Mouse (Mus musculus) ES-Bruce4 (cell line): ENCODE measurements around the gene Ank3. TPM values are rescaled to one million over a fixed set of nuclear protein-coding genes. Genes with fewer than 3 reads are reported as not detected.

ENCODE experiments used
- H3K27ac ChIP-seq: 2 replicates; pipeline ENCODE4 v1.5.1; 2012; ENCODE audit warnings: low read length, inconsistent platforms; ENCODE audit not compliant: insufficient read depth
- H3K27me3 ChIP-seq: 2 replicates; pipeline ENCODE4 v1.6.1; 2012; ENCODE audit warnings: mild to moderate bottlenecking, low read length, inconsistent platforms; ENCODE audit not compliant: control insufficient read depth, poor library complexity, insufficient read depth, severe bottlenecking
- H3K36me3 ChIP-seq: 2 replicates; pipeline ENCODE4 v1.6.1; 2012; ENCODE audit warnings: inconsistent platforms, mild to moderate bottlenecking, low read length, moderate library complexity; ENCODE audit not compliant: control insufficient read depth, poor library complexity, insufficient read depth, severe bottlenecking
- H3K4me1 ChIP-seq: one replicate; pipeline ENCODE4 v1.8.1; 2011; ENCODE audit warnings: low read length; ENCODE audit not compliant: control insufficient read depth, insufficient read depth
- H3K4me3 ChIP-seq: 2 replicates; pipeline ENCODE4 v1.5.1; 2011; ENCODE audit warnings: low read depth, mild to moderate bottlenecking, low read length
- H3K9ac ChIP-seq: 2 replicates; pipeline ENCODE4 v1.6.1; 2012; ENCODE audit warnings: low read depth, mild to moderate bottlenecking, inconsistent platforms; ENCODE audit not compliant: poor library complexity, severe bottlenecking
- H3K9me3 ChIP-seq: replicated peaks from 2 replicates; pipeline ENCODE4 v1.6.1; 2012; ENCODE audit warnings: mild to moderate bottlenecking, low read length, inconsistent platforms; ENCODE audit not compliant: control insufficient read depth, poor library complexity, insufficient read depth, severe bottlenecking
- CTCF ChIP-seq: IDR thresholded peaks from one replicate; pipeline ENCODE4 v1.8.1; 2011; ENCODE audit warnings: low read depth, low read length
- EP300 ChIP-seq: IDR thresholded peaks from 2 replicates; pipeline ENCODE4 v1.6.1; 2011; ENCODE audit warnings: low read depth, low read length; ENCODE audit not compliant: insufficient read depth
- POLR2A ChIP-seq: IDR thresholded peaks from one replicate; pipeline ENCODE4 v1.8.1; 2011; ENCODE audit warnings: low read length; ENCODE audit not compliant: insufficient read depth
- polyA plus RNA-seq: library from polyadenylated mRNA; stranded (reverse); fragments of >200 nt; gene quantifications from 2 replicates; pipeline ENCODE4 v1.2.4, GENCODE M21; 2011; ENCODE audit warnings: low read depth; ENCODE audit not compliant: missing spikeins, insufficient read depth, insufficient read length

The Ank3 gene
- polyA plus RNA-seq, 1 experiment: 61.0 TPM

DNA sequence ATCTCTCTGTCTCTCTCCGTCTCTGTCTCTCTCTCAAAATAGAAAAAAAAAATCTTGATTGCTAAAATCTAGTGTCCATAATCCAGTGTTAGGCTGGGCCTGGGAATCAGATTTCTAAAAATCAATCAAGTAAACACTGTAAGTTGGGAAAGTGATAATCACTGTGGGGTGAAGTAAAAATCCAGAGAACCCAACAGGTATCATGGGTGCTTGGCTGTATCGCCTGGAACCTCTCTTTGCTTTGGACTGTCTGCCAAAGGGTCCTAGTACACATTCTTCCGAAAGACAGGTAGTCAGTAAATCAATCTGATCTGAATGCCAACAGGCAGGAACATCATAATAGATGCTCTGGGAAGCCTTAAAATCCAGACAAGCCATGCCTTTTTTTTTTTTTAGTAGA lies 186.7 kb downstream of the Ank3 start:
- no peak for TF ChIP-seq POLR2A
- TF ChIP-seq EP300: no peak
- no peak for TF ChIP-seq CTCF
- H3K4me3 ChIP-seq: no peak overlapping the region
- no peak overlapping the region for H3K27ac ChIP-seq

DNA sequence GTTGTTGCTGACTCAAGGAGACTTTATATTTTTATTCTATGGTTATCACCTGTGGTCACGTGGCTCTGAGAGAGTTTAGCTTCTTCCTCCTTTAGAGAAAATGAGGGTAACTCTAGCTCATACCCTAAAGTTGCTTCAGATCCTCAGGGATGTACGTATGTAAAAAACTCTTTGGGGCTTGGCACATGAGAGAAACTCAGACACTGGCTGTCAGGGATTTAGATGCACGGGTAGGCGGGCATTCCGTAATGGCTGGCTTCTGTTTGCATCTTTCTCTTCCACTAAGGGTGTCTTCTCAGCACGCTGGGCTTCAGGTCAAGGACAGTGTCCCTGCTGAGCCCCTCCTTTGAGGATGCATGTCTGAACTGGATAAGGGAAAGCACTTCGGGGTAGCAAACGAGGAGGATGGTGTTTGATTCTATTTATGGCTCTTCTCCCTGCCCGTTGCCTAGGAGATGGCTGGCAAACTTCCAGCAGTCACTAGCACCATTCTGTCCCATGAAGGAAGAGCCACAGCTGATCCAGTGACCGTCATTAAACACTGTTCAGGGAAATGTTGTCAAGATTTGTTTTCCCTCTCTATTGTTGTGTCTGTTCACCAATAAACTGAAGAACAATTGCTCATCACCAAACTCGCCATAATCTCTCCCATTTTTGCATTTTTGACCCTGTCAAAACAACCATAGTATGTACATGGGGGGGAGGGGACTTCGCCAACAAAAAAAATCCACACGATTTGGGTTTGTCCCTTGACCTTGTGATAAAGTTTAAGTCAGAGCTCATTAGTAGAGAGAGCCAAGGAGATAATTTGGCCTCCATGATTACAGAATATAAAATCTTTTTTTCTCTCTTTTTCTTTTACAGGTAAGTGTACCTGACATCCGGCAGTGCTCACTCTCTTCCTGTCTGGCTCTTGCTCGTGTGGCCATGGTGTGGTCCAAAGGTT lies 195.9 kb downstream of the Ank3 start:
- no peak overlapping the region for H3K27ac ChIP-seq
- no peaks in the 10 kb centered on the region for H3K27me3 ChIP-seq
- no peaks in the 10 kb centered on the region for H3K36me3 ChIP-seq
- H3K4me1 ChIP-seq: no peaks in the 10 kb centered on the region
- H3K9me3 ChIP-seq: no peaks in the 10 kb centered on the region
- H3K9ac ChIP-seq: no peak overlapping the region
- TF ChIP-seq CTCF: no peak
- no peak for TF ChIP-seq EP300
- no peak overlapping the region for H3K4me3 ChIP-seq

More for the DNA sequence above, 186.7 kb downstream of the Ank3 start:
- no peak overlapping the region for H3K9ac ChIP-seq
- no peaks in the 10 kb centered on the region for H3K4me1 ChIP-seq
- no peaks in the 10 kb centered on the region for H3K36me3 ChIP-seq
- H3K27me3 ChIP-seq: no peaks in the 10 kb centered on the region
- H3K9me3 ChIP-seq: no peaks in the 10 kb centered on the region

DNA sequence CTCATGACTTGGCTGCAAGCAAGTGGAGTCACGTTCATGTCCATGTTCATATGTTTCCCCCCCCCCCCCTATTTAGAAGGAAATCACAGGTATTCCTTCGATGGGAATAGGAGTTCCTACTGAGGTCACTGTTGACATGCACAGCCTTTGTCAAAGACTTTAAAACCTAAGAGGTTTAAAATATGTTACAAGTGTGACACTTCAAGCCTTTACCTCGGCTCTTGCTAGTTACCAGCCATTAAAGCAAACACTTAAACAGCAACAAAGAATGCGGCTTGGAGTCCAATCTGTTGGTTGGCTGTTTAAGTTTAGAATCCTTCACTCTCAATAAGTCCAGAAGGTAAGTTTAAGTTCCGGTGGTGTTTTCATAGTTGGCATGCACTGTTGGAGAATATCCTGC lies 196.9 kb downstream of the Ank3 start:
- no peak overlapping the region for H3K9ac ChIP-seq
- TF ChIP-seq POLR2A (no peak), CTCF (no peak), EP300 (no peak)
- H3K36me3 ChIP-seq: no peaks in the 10 kb centered on the region
- H3K27me3 ChIP-seq: no peaks in the 10 kb centered on the region
- H3K4me3 ChIP-seq: no peak overlapping the region
- H3K9me3 ChIP-seq: no peaks in the 10 kb centered on the region
- no peaks in the 10 kb centered on the region for H3K4me1 ChIP-seq
- no peak overlapping the region for H3K27ac ChIP-seq

DNA sequence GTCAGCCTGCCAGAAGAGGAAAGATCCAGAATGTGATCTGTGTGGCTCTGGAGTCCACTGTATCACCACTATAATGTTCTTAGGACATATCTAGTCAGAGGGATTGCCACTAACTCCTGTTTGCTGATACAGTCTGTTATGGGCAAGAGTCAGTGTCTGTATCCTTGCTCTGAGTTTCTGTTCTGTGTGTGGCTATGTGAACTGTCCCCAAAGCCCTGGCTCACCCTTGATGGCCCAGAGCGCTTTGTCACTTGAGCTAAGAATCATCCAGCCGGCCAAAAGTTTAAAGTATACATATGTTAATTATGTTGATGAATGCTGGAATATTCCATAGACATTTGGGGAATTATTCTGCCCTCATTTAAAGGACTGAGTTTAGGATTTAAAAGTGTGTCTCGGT lies 202.9 kb downstream of the Ank3 start:
- H3K36me3 ChIP-seq: no peaks in the 10 kb centered on the region
- H3K9me3 ChIP-seq: no peaks in the 10 kb centered on the region
- no peak overlapping the region for H3K27ac ChIP-seq
- no peaks in the 10 kb centered on the region for H3K4me1 ChIP-seq
- H3K27me3 ChIP-seq: no peaks in the 10 kb centered on the region
- no peak overlapping the region for H3K9ac ChIP-seq
- TF ChIP-seq EP300 (no peak), POLR2A (no peak), CTCF (no peak)
- H3K4me3 ChIP-seq: no peak overlapping the region

DNA sequence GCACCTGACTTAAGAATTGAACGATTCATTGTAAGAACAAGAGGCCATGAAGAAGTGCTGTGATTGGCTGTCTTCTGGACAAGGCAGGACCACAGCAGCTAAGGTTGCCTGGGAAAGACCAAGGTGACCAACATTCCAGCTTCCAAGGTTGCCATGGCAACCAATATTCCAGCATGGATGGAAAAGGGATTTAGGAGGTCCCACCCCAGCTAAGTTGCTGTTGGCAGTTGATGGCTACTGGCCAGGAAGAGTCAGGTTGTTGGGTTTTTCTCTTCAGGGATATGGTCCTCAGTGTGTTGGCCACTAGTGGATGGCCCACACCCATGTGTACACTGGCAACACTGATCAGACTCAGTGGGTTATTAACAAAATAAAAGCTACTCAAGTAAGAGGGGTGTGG lies 204.1 kb downstream of the Ank3 start:
- H3K4me1 ChIP-seq: no peaks in the 10 kb centered on the region
- TF ChIP-seq CTCF: no peak
- TF ChIP-seq EP300: no peak
- TF ChIP-seq POLR2A: no peak
- H3K27me3 ChIP-seq: no peaks in the 10 kb centered on the region
- no peak overlapping the region for H3K4me3 ChIP-seq
- H3K36me3 ChIP-seq: no peaks in the 10 kb centered on the region
- H3K9me3 ChIP-seq: no peaks in the 10 kb centered on the region
- H3K27ac ChIP-seq: no peak overlapping the region
- H3K9ac ChIP-seq: no peak overlapping the region

DNA sequence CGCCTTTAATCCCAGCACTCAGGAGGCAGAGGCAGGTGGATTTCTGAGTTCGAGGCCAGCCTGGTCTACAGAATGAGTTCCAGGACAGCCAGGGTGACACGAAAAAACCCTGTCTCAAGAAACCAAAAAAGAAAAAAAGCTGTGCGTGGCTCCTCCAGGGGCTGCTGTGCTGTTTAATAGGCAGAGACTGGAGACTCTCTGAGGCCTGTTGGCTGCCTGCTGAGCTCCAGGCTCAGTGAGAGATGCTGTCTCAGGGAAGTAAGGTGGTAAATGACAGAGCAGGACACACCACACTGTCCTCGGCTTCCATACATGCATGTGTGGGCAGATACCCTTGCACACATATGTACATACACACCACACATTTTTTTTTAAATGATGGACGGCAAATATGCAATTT lies 206.0 kb downstream of the Ank3 start:
- Histone ChIP-seq H3K4me3 (no peak overlapping the region), H3K9ac (no peak overlapping the region), H3K36me3 (no peaks in the 10 kb centered on the region), H3K4me1 (no peaks in the 10 kb centered on the region), H3K9me3 (no peaks in the 10 kb centered on the region), H3K27ac (no peak overlapping the region), H3K27me3 (no peaks in the 10 kb centered on the region)
- no peak for TF ChIP-seq POLR2A
- no peak for TF ChIP-seq CTCF
- no peak for TF ChIP-seq EP300
